Mouse (Mus musculus) left cerebral cortex, adult 18-20 months (tissue): ENCODE measurements around the gene Apol6. TPM values are rescaled to one million over a fixed set of nuclear protein-coding genes. Genes with fewer than 3 reads are reported as not detected.

Experiments used
- DNase-seq, 2 experiments: peaks; one replicate each; pipeline ENCODE4 v3.0.0; 2021 to 2022; ENCODE audit warnings: low spot score in 2 of 2, mixed read lengths in 1 of 2
- total RNA-seq, 2 experiments: library from RNA; stranded (reverse); gene quantifications; 2 replicates each; pipeline ENCODE4 v1.2.3; 2021

Gene Apol6
- total RNA-seq, 2 experiments from 2014 or later = 0.21 to 0.23 TPM

DNA sequence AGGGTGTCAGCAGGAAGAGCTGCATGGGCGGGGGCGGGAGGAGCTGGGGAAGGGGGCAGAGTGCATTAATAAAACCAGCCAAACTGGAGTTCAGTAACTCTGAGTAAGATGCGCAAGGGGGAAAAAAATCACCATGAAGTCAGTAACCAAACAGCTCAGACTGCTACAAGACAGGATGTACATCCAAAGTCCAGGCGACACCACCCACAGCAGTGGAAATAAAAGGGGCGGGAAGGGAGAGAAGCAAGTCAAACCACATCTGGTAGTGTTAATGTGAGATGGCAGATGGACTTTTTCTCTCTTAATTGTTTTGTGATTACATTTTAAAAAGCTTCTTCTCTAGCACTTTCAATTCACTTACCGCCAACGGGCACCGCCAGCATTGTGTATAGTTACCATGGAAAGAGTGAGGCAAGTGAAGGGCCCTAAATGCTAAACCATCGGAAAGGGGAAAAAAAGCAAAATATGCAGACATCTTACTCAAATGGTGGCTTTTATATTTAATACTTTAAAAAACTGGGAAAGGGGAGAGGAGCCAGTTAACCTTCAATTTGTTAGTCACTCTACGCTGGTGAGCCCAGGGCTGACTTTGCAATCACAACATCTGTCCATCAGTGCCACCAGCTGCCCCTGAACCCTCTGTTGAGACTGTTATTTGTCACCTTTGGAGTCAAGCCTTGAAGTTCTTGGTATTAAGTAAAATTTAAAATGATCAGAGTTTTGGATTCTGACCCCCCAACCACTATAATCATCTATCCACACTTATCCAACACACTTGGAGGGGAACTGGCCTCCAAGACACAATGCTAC, 60.0 kb downstream of the Apol6 start:
- no peak for DNase-seq

DNA sequence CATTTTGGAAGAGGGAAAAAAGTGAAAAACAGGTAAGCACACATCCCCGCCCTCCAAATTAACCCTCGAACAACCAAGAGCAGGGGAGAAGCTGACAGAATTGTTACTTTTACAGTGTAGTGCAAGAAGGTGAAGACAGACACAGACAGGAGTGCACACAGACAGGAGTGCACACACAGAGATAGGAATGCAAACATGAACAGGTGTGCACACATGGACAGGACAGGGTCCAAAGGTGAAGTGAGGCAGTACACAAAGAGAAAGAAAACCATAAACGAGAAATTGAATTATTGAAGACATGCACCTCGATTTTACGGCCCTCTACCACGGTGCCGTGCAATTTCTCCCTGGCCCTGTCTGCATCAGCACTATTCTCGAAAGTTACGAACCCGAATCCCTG, 60.7 kb downstream of the Apol6 start:
- DNase-seq = no peak

Other genes with a start within 250 kb of the Apol6 start
- gene Zfp251, start 173.3 kb upstream of the Apol6 start, total RNA-seq = 10 to 100 TPM; 43.2 to 44.5 TPM
- gene Zfp7, start 165.5 kb upstream of the Apol6 start, total RNA-seq = 1 to 10 TPM; 8.3 to 9.2 TPM
- gene Gm49527, start 165.4 kb upstream of the Apol6 start, total RNA-seq = under 1 TPM in 1 of 2 experiments, not detected in 1; 0.63 TPM
- gene Zfp647, start 119.3 kb upstream of the Apol6 start, total RNA-seq = 1 to 10 TPM; 2.9 to 4.1 TPM
- gene 1110038F14Rik, start 96.2 kb upstream of the Apol6 start, total RNA-seq = 10 to 100 TPM; 27.5 to 28.0 TPM
- not detected for gene Mb, start 5.9 kb downstream of the Apol6 start, total RNA-seq